Mouse (Mus musculus): ENCODE measurements around the gene Pik3ca. TPM values are rescaled to one million over a fixed set of nuclear protein-coding genes. Genes with fewer than 3 reads are reported as not detected.
"Not testable (repeated sequence)": the region's sequence is repeated elsewhere in the genome, so short reads cannot be mapped to it uniquely, and the experiment has no call there.

Pik3ca gene
- polyA plus RNA-seq, 1 experiment, result not detected

DNA sequence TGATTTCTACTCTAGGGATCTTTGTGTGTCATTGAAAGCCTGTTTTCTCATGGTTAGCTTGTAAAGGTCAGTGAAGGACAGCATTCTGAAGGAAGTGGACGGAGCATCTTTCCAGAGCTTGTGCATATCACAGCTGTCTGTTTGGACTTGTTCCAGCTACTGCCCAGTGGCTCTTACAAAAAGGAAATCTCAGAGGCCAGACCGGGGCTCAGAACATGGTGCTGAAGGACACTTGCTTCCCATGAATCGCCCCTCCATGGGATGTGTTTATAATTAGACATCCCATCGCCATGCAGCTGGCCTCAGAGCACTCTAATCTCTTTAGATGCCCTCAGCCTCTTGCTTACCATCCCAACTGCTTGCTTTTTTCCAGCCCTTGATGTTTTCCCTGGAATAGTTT is 31.4 kb downstream of the Pik3ca start:
- no peak overlapping the region for H3K27ac ChIP-seq (ENCODE audit: insufficient read depth, low read depth, low read length)

DNA sequence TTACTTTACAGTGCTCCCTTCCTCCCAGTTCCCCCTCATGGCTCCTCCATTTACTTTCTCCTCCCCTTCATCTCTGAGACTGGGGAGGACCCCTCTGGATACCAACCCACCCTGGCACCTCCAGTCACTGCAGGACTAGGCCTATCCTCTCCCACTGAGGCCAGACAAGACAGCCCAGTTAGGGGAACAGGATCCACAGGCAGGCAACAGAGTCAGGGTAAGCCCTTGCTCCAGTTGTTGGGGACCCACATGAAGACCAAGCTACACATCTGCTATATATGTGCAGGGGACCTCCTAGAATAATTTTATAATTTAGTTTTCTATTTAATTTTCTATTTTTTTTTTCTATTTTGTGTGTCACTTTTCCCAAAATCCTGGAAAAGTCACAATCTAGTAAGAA is 31.9 kb downstream of the Pik3ca start:
- H3K4me1 ChIP-seq (ENCODE audit: control insufficient read depth, insufficient read depth, low read length); H3K4me3 ChIP-seq (ENCODE audit: insufficient read depth, low read depth, low read length); H3K27ac ChIP-seq (ENCODE audit: insufficient read depth, low read depth, low read length): not testable (repeated sequence)

More for the DNA sequence above, 31.4 kb downstream of the Pik3ca start:
- TF ChIP-seq CTCF (IDR thresholded peaks at IDR 0.05; ENCODE audit: insufficient read depth, low read depth, low read length) (no peak), POLR2A (IDR thresholded peaks at IDR 0.05; ENCODE audit: insufficient read depth, low read depth, low read length) (no peak)
- 45% methylated on average over 4 of the region's 4 CpGs for WGBS
- H3K4me1 ChIP-seq (ENCODE audit: control insufficient read depth, insufficient read depth, low read length), result peaks cover 6% of the 10 kb centered on the region; the same call in 1 of the 2 replicates
- no peak overlapping the region for H3K4me3 ChIP-seq (ENCODE audit: insufficient read depth, low read depth, low read length)

DNA sequence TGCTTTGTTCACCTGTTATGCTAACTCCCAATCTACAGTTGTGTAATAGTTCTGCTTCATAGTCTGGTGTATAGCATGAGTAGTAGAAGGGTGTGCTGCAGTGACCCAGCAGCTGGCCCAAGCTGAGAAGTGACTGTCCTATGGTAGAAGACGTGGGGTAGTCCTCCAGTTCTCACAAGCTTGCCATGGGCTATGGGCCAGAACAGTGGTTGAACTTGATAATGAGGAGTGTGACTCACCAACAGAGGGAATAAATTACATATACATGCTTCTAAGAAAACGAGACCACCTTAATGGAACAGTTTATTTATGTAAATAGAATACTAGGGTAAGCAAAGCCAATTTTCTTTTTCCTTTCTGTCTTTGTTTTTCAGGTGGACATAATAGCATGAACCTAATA is 32.9 kb downstream of the Pik3ca start:
- no peak for TF ChIP-seq POLR2A (IDR thresholded peaks at IDR 0.05; ENCODE audit: insufficient read depth, low read depth, low read length)
- TF ChIP-seq CTCF (IDR thresholded peaks at IDR 0.05; ENCODE audit: insufficient read depth, low read depth, low read length), result no peak
- H3K4me1 ChIP-seq (ENCODE audit: control insufficient read depth, insufficient read depth, low read length), result peaks cover 7% of the 10 kb centered on the region; the same call in 1 of the 2 replicates
- no peak overlapping the region for H3K4me3 ChIP-seq (ENCODE audit: insufficient read depth, low read depth, low read length)
- WGBS, result 23% methylated on average over 2 of the region's 2 CpGs
- no peak overlapping the region for H3K27ac ChIP-seq (ENCODE audit: insufficient read depth, low read depth, low read length)

DNA sequence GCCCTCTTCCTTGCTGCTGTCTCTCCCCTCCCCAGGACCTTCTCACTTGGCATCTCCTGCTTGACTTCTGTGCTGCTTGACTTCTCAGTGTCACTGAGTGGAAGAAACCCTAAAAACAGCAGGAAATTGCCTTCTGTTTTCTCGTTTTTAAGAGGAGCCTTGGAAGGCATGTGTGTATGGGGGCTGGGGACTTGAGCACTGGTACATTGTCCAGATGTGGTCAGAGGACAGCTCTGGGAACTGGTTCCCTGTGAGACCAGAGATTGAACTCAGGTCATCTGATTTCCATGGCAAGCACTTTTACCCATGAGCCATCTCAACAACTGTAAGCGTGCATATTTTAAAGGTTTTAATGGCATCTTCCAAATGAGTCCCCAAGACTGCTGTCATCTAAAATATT is 36.5 kb downstream of the Pik3ca start:
- TF ChIP-seq POLR2A (IDR thresholded peaks at IDR 0.05; ENCODE audit: insufficient read depth, low read depth, low read length), result no peak
- no peak for TF ChIP-seq CTCF (IDR thresholded peaks at IDR 0.05; ENCODE audit: insufficient read depth, low read depth, low read length)
- 67% methylated on average over 2 of the region's 2 CpGs for WGBS
- H3K27ac ChIP-seq (ENCODE audit: insufficient read depth, low read depth, low read length), result no peak overlapping the region

DNA sequence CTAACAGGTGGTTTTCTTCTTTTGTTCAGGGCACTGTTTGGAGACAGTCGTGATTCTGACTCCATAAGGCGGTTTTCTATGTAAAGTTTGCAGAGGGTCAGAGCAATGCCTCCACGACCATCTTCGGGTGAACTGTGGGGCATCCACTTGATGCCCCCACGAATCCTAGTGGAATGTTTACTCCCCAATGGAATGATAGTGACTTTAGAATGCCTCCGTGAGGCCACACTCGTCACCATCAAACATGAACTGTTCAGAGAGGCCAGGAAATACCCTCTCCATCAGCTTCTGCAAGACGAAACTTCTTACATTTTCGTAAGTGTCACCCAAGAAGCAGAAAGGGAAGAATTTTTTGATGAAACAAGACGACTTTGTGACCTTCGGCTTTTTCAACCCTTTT is 38.6 kb downstream of the Pik3ca start:
- Histone ChIP-seq H3K4me3 (ENCODE audit: insufficient read depth, low read depth, low read length) (no peak overlapping the region), H3K4me1 (ENCODE audit: control insufficient read depth, insufficient read depth, low read length) (peaks cover 5% of the 10 kb centered on the region; the same call in 1 of the 2 replicates), H3K27ac (ENCODE audit: insufficient read depth, low read depth, low read length) (no peak overlapping the region)
- WGBS, result 91% methylated on average over 11 of the region's 11 CpGs
- no peak for TF ChIP-seq POLR2A (IDR thresholded peaks at IDR 0.05; ENCODE audit: insufficient read depth, low read depth, low read length)
- no peak for TF ChIP-seq CTCF (IDR thresholded peaks at IDR 0.05; ENCODE audit: insufficient read depth, low read depth, low read length)

More for the DNA sequence above, 36.5 kb downstream of the Pik3ca start:
- H3K4me1 ChIP-seq (ENCODE audit: control insufficient read depth, insufficient read depth, low read length), result peaks cover 6% of the 10 kb centered on the region; the same call in 1 of the 2 replicates
- H3K4me3 ChIP-seq (ENCODE audit: insufficient read depth, low read depth, low read length), result no peak overlapping the region

DNA sequence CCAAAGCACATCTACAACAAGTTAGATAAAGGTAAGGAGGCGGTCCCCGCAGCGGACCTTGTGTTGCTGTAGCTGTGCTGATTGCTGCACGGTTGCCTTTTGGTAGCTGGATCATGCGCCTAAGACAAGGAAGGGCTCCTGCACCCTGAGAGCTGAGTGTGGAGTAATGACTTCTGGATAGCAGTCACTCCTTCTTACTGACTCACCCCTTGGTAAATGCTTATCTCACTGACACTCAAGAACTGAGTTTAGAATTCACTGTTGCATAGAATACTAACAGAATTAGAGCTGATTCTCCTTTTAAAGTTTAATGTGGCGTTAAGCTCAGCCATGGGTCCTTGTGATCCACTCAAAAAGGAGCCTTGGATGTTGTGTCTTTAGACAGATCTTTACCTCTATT is 39.8 kb downstream of the Pik3ca start:
- TF ChIP-seq CTCF (IDR thresholded peaks at IDR 0.05; ENCODE audit: insufficient read depth, low read depth, low read length) (no peak), POLR2A (IDR thresholded peaks at IDR 0.05; ENCODE audit: insufficient read depth, low read depth, low read length) (no peak)
- H3K4me3 ChIP-seq (ENCODE audit: insufficient read depth, low read depth, low read length), result no peak overlapping the region
- H3K4me1 ChIP-seq (ENCODE audit: control insufficient read depth, insufficient read depth, low read length), result peaks cover 5% of the 10 kb centered on the region; the same call in 1 of the 2 replicates
- 93% methylated on average over 6 of the region's 6 CpGs for WGBS
- H3K27ac ChIP-seq (ENCODE audit: insufficient read depth, low read depth, low read length), result no peak overlapping the region

DNA sequence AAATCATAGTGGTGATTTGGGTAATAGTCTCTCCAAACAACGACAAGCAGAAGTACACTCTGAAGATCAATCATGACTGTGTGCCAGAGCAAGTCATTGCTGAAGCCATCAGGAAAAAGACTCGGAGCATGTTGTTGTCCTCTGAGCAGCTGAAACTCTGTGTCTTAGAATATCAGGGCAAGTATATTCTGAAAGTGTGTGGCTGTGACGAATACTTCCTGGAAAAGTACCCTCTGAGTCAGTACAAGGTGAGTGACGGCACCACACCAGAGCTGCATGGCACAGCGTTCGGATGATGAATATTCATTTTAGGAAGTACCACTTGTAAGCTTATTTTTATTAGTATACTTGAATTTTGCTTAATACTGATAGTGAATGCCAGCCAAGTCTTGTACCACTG is 40.3 kb downstream of the Pik3ca start:
- H3K4me3 ChIP-seq (ENCODE audit: insufficient read depth, low read depth, low read length), result no peak overlapping the region
- 84% methylated on average over 6 of the region's 6 CpGs for whole genome bisulfite sequencing
- TF ChIP-seq POLR2A (IDR thresholded peaks at IDR 0.05; ENCODE audit: insufficient read depth, low read depth, low read length), result no peak
- TF ChIP-seq CTCF (IDR thresholded peaks at IDR 0.05; ENCODE audit: insufficient read depth, low read depth, low read length), result no peak
- peaks cover 5% of the 10 kb centered on the region; the same call in 1 of the 2 replicates for H3K4me1 ChIP-seq (ENCODE audit: control insufficient read depth, insufficient read depth, low read length)
- no peak overlapping the region for H3K27ac ChIP-seq (ENCODE audit: insufficient read depth, low read depth, low read length)

DNA sequence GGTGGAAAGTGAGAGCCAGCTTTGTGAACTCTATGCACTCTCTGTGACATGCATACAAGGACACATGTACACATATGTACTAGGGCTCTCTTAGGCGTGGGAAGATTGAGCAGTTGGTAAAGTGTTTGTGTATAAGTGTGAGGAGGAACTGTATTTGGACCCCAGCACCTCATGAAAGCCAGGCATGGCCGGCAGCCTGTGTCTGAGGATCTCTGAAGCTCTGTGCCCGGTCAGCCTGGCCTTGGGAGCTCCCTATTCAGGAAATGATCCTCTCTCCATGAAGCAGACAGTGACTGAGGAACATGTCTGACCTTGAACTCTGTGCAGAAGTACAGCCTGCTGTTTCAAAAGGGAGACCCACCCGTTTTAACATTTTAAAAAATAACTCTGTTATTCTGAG is 41.2 kb downstream of the Pik3ca start:
- Histone ChIP-seq H3K27ac (ENCODE audit: insufficient read depth, low read depth, low read length) (no peak overlapping the region), H3K4me3 (ENCODE audit: insufficient read depth, low read depth, low read length) (no peak overlapping the region), H3K4me1 (ENCODE audit: control insufficient read depth, insufficient read depth, low read length) (peaks cover 5% of the 10 kb centered on the region; the same call in 1 of the 2 replicates)
- WGBS, result 84% methylated on average over 4 of the region's 4 CpGs
- no peak for TF ChIP-seq CTCF (IDR thresholded peaks at IDR 0.05; ENCODE audit: insufficient read depth, low read depth, low read length)
- no peak for TF ChIP-seq POLR2A (IDR thresholded peaks at IDR 0.05; ENCODE audit: insufficient read depth, low read depth, low read length)

DNA sequence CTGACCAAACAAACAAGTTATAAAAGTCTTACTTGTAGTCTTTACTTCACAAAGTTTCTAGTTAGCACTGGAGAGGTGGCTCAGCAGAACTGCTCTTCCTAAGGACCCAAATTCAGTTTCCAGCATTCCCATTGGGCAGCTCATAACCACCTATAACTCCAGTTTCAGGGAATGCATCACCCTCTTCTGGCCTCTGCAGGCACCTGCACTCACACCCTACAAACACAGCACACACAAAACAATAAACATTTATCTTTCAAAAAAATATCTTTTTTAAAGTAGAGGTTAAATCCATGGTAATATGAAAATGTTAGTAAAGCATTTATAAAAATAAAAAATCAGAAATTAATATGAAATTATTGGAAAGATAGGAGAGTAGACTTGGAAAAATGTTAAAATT is 44.2 kb downstream of the Pik3ca start:
- TF ChIP-seq POLR2A (IDR thresholded peaks at IDR 0.05; ENCODE audit: insufficient read depth, low read depth, low read length) (no peak), CTCF (IDR thresholded peaks at IDR 0.05; ENCODE audit: insufficient read depth, low read depth, low read length) (no peak)
- H3K4me3 ChIP-seq (ENCODE audit: insufficient read depth, low read depth, low read length), result no peak overlapping the region
- H3K27ac ChIP-seq (ENCODE audit: insufficient read depth, low read depth, low read length), result no peak overlapping the region
- H3K4me1 ChIP-seq (ENCODE audit: control insufficient read depth, insufficient read depth, low read length), result peaks cover 3% of the 10 kb centered on the region; the same call in 1 of the 2 replicates

Data from olfactory bulb, adult 2 months (tissue).